Mouse (Mus musculus) midbrain, postnatal 0 days (tissue): ENCODE measurements at regions not wholly inside any gene's neighbourhood (a gene's known extent, or its start where the extent isn't known, plus 50 kb on each side); places are given as distances from the start of the nearest gene placed in this dataset.
A peak's percentile ranks its signal among the peaks of the same experiment; 100 is the strongest.

Source experiments
- ATAC-seq: fragments of 200-750 bp; cut with Nextera tagmentation; 2 replicates; pipeline ENCODE4 v1.8.0; 2017; ENCODE audit warnings: moderate number of reproducible peaks, mild to moderate bottlenecking, moderate TSS enrichment, moderate library complexity; ENCODE audit not compliant: low FRiP score
- DNase-seq: peaks from one replicate; pipeline ENCODE4 v3.0.0-alpha.2; 2015; ENCODE audit warnings: low spot score
- H3K27ac ChIP-seq: fragments of 300-500 bp; sonication (generic); 2 replicates; pipeline ENCODE4 v1.5.1; 2014; ENCODE audit warnings: low read depth, mild to moderate bottlenecking, low read length, mixed read lengths
- H3K27me3 ChIP-seq: fragments of 300-500 bp; sonication (generic); 2 replicates; pipeline ENCODE4 v1.6.1; 2014; ENCODE audit warnings: low read length, control low read depth, mixed read lengths; ENCODE audit not compliant: insufficient read depth
- H3K36me3 ChIP-seq: fragments of 300-500 bp; sonication (generic); 2 replicates; pipeline ENCODE4 v1.6.1; 2014; ENCODE audit warnings: low read length, control low read depth, mixed read lengths; ENCODE audit not compliant: insufficient read depth
- H3K4me1 ChIP-seq: fragments of 300-500 bp; sonication (generic); 2 replicates; pipeline ENCODE4 v1.6.1; 2014; ENCODE audit warnings: mild to moderate bottlenecking, control low read depth, antibody characterized with exemption, low read length, mixed read lengths; ENCODE audit not compliant: insufficient read depth
- H3K4me2 ChIP-seq: fragments of 300-500 bp; sonication (generic); 2 replicates; pipeline ENCODE4 v1.6.1; 2014; ENCODE audit warnings: low read depth, mild to moderate bottlenecking, low read length, mixed read lengths; ENCODE audit not compliant: poor library complexity, severe bottlenecking
- H3K4me3 ChIP-seq: fragments of 300-500 bp; sonication (generic); 2 replicates; pipeline ENCODE4 v1.5.1; 2014; ENCODE audit warnings: low read depth, mild to moderate bottlenecking, low read length, moderate library complexity
- H3K9ac ChIP-seq: fragments of 300-500 bp; sonication (generic); replicated peaks from 2 replicates; pipeline ENCODE4 v1.6.1; 2014; ENCODE audit warnings: mild to moderate bottlenecking, low read length, moderate library complexity, mixed read lengths; ENCODE audit not compliant: poor library complexity, severe bottlenecking
- H3K9me3 ChIP-seq: fragments of 300-500 bp; sonication (generic); 2 replicates; pipeline ENCODE4 v1.6.1; 2016; ENCODE audit warnings: low read length, control low read depth
- CTCF ChIP-seq: IDR thresholded peaks from 2 replicates; pipeline ENCODE4 v1.5.1; 2016; ENCODE audit warnings: antibody characterized with exemption, mild to moderate bottlenecking
- WGBS: fragments of 180-500 bp; shearing (Covaris S2); extraction: QIAGEN DNeasy Blood & Tissue Kit; methylation state at CpG from one replicate; pipeline ENCODE4 v1.1.7; 2014; 5-methylcytosine and 5-hydroxymethylcytosine counted together

DNA sequence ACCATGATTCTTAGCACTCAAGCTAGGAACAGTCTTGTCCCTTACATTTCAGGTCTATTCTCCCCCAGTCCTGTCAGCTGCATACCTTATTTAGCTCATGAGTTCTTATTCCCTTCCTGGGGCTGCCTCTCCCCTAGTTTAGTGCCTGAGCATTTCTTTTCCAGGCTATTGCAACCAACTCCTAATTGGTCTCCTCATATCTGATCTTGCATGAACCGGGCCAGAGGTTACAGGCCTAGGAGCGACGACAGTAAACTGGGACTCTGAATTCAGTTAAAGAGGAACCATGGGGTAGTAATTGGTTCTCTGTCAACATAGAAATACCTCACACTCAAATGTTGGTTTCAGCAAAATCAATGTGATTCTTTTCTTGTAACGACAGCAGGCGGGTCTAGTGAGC lies 195.9 kb downstream of the Kit start:
- Histone ChIP-seq H3K4me3 (no peak overlapping the region), H3K9ac (no peak overlapping the region), H3K36me3 (no peaks in the 10 kb centered on the region), H3K9me3 (no peaks in the 10 kb centered on the region), H3K4me2 (no peak overlapping the region), H3K27me3 (no peaks in the 10 kb centered on the region), H3K4me1 (no peaks in the 10 kb centered on the region), H3K27ac (no peak overlapping the region)
- WGBS = 91% methylated on average over 5 of the region's 5 CpGs
- no peak for TF ChIP-seq CTCF
- ATAC-seq (no peak), DNase-seq (no peak)

DNA sequence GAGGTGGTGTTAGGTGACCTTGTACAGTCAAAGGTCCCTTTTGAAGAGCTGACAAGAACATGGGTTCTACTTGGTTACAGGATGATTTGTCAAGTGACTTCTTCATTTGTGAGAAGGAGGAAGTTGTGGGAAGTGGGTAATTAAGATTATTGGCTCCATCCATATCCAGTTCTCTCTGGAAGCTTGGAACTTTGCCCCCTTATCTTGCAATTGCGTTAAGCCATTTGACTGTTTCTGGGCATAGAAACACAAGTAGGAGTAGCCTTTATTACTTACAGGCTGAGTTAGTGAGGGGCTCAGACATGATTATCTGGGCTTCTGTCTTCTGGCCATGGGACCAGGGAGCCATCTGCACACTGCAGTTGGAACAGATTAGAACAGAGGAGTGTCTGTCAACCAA lies 192.5 kb downstream of the Kit start:
- H3K9ac ChIP-seq = no peak overlapping the region
- no peak for ATAC-seq
- H3K36me3 ChIP-seq = no peaks in the 10 kb centered on the region
- no peak overlapping the region for H3K4me2 ChIP-seq
- 86% methylated on average over 1 of the region's 1 CpGs for WGBS
- 0 out of 2 replicates have a peak, but pooled peaks cover 4% of the 10 kb centered on the region for H3K4me1 ChIP-seq
- no peaks in the 10 kb centered on the region for H3K9me3 ChIP-seq
- TF ChIP-seq CTCF = no peak
- no peak overlapping the region for H3K4me3 ChIP-seq
- no peak overlapping the region for H3K27ac ChIP-seq
- no peak for DNase-seq
- no peaks in the 10 kb centered on the region for H3K27me3 ChIP-seq

GRCm38 (mm10) chr5:75762374-75762773 lies 187.7 kb downstream of the Kit start:
- ATAC-seq = no peak
- WGBS = 60% methylated on average over 6 of the region's 6 CpGs
- H3K9ac ChIP-seq = no peak overlapping the region

DNA sequence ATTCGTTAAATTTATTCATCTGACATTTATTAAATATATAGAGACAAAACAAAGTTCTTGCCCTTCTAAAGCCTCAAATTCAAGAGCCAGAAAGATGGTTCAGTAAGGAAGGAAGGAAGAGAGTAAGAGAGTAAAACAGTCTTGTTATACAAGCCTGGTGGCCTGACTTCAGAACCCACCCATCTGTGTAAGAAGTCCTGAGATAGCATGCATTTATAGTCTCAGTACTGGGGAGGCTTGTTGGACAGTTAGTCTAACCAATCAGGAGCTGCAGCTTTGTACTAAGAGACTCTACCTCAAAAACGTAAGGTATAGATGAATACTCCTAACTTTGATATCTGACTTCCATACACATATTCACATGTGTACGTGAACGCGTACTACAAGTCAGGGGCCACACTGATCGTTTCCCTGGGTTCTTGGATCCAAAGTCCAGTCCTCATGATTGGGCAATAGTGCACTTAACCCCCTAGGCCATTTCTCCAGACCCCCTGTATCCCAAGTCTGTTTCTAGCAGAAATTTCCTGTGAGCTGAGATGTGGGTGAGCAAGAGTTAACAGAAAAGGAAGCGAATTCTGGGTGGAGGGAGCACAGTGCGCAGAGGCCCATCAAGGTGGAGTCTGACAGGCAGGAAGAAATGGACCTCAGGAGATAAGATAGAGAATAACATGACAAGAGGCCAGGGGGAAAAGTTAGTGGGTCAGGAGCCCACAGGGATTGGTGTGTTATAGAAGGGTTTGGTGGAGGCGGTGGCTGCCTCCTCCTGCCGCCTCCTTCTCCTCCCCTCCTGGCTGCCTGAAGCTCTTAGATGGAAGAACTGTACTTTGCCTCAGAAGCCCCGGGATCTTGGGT lies 187.0 kb downstream of the Kit start:
- no peak overlapping the region for H3K4me3 ChIP-seq
- DNase-seq = no peak

More at GRCm38 (mm10) chr5:75762374-75762773, 187.7 kb downstream of the Kit start:
- no peak for TF ChIP-seq CTCF
- Histone ChIP-seq H3K4me1 (0 out of 2 replicates have a peak, but pooled peaks cover 4% of the 10 kb centered on the region), H3K4me3 (no peak overlapping the region), H3K27ac (no peak overlapping the region), H3K4me2 (no peak overlapping the region), H3K27me3 (no peaks in the 10 kb centered on the region), H3K36me3 (no peaks in the 10 kb centered on the region), H3K9me3 (no peaks in the 10 kb centered on the region)
- no peak for DNase-seq

DNA sequence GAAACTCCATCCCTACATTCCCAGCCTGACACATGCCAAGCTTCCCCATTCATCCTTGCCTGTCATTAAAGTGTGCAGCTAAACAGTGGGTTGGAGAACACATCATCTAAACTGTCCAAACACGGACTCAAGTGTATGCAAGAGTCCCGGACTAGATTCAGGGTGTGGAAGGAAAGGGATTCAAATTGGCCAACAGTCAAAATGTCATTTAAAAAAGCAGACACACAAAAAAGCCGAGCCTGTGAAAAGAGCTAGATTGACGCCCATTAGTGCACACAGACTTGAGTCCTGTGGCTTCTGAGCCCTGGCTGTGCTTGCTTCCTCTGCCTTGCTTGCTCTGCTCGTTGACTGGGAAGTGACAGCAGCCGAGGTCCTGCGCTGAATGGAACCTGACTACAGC lies 181.5 kb downstream of the Kit start:
- DNase-seq (peak; percentile 32), ATAC-seq (no peak)
- Histone ChIP-seq H3K9me3 (no peaks in the 10 kb centered on the region), H3K4me2 (no peak overlapping the region), H3K27ac (no peak overlapping the region), H3K36me3 (no peaks in the 10 kb centered on the region), H3K9ac (no peak overlapping the region), H3K27me3 (no peaks in the 10 kb centered on the region), H3K4me3 (no peak overlapping the region), H3K4me1 (no peaks in the 10 kb centered on the region)
- WGBS = 58% methylated on average over 7 of the region's 7 CpGs
- no peak for TF ChIP-seq CTCF

More for the DNA sequence above, 187.0 kb downstream of the Kit start:
- no peaks in the 10 kb centered on the region for H3K36me3 ChIP-seq
- 82% methylated on average over 11 of the region's 11 CpGs for WGBS
- no peak overlapping the region for H3K27ac ChIP-seq
- 0 out of 2 replicates have a peak, but pooled peaks cover 4% of the 10 kb centered on the region for H3K4me1 ChIP-seq
- H3K9ac ChIP-seq = no peak overlapping the region
- H3K27me3 ChIP-seq = no peaks in the 10 kb centered on the region
- no peak overlapping the region for H3K4me2 ChIP-seq
- no peak for ATAC-seq
- no peaks in the 10 kb centered on the region for H3K9me3 ChIP-seq
- TF ChIP-seq CTCF = no peak

DNA sequence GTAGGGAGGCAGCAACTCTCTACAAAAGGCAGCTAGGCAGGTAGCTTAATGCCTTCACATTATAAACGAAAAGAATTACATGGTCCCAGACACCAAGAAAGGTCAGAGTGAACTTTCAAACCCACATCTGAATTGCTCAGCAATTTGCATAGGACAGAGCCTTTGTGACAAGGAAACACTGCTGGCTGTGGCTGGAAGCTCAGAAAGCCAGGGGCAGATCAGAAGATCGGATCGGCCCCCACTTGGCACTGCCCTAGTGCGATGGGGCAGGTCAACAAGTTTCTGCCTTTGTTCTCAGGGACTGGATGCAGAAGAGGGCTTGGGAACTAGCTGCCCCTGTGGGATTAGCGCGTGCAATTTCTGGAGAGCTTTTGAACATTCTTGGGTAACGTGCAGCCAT lies 179.6 kb downstream of the Kit start:
- ATAC-seq (no peak), DNase-seq (no peak)
- no peak overlapping the region for H3K4me2 ChIP-seq
- H3K9ac ChIP-seq = no peak overlapping the region
- H3K36me3 ChIP-seq = no peaks in the 10 kb centered on the region
- no peaks in the 10 kb centered on the region for H3K9me3 ChIP-seq
- no peak overlapping the region for H3K4me3 ChIP-seq
- TF ChIP-seq CTCF = no peak
- WGBS = 27% methylated on average over 7 of the region's 7 CpGs
- H3K4me1 ChIP-seq = no peaks in the 10 kb centered on the region
- H3K27ac ChIP-seq = no peak overlapping the region
- H3K27me3 ChIP-seq = no peaks in the 10 kb centered on the region
